ENCODE assay signal across 8 mouse cellular contexts in genomic region chr2:71529511-71530351, GRCm38 (mm10). TPM values are rescaled to one million over a fixed set of nuclear protein-coding genes. Genes with fewer than 3 reads are reported as not detected.
DNase-seq lines count a peak whose midpoint lies in the region; ATAC-seq and TF ChIP-seq lines count a peak whose summit lies in the region.

No protein-coding gene starts in this region.

- DNase-seq in frontal cortex, postnatal 14 days (ENCODE audit: low spot score in 2 of 2): no peak
- DNase-seq in brain, embryonic 14.5 days (ENCODE audit: low read depth): peak; percentile 96
- peak; percentile 62 to 71 for DNase-seq in frontal cortex, postnatal 10 days (ENCODE audit: low spot score in 2 of 2)

- peak overlapping the region; percentile 63 for H3K4me2 ChIP-seq in hindbrain, embryonic 13.5 days
- H3K4me2 ChIP-seq in limb, embryonic 12.5 days: peak overlapping the region; percentile 92
- peak overlapping the region; percentile 84 for H3K4me2 ChIP-seq in midbrain, embryonic 12.5 days (replicated peaks)

- no peak overlapping the region for H3K27ac ChIP-seq in hindbrain, embryonic 13.5 days
- H3K27ac ChIP-seq in limb, embryonic 12.5 days: no peak overlapping the region
- peak overlapping the region; percentile 60; the same call in 1 of the 2 replicates for H3K27ac ChIP-seq in midbrain, embryonic 12.5 days (replicated peaks)
- no peak overlapping the region for H3K27ac ChIP-seq in testis, adult 2 months (ENCODE audit: control insufficient read depth, insufficient read depth, low read depth, low read length)

- H3K9me3 ChIP-seq in hindbrain, embryonic 13.5 days: no peaks in the 10 kb centered on the region
- no peaks in the 10 kb centered on the region for H3K9me3 ChIP-seq in limb, embryonic 12.5 days
- H3K9me3 ChIP-seq in midbrain, embryonic 12.5 days: no peaks in the 10 kb centered on the region

- peak; percentile 71 for ATAC-seq in frontal cortex, adult (ENCODE audit: low TSS enrichment)
- peak; percentile 69 for ATAC-seq in hindbrain, embryonic 13.5 days (ENCODE audit: low FRiP score)
- peak; percentile 80 for ATAC-seq in limb, embryonic 12.5 days (ENCODE audit: insufficient number of reproducible peaks, insufficient read depth, low FRiP score, low TSS enrichment, low read depth)
- ATAC-seq in midbrain, embryonic 12.5 days (ENCODE audit: low FRiP score, low read depth): peak; percentile 92

- H3K9ac ChIP-seq in hindbrain, embryonic 13.5 days: peak overlapping the region; percentile 35; the same call in 1 of the 2 replicates
- peak overlapping the region; percentile 50 for H3K9ac ChIP-seq in limb, embryonic 12.5 days (replicated peaks)
- peak overlapping the region; percentile 60 for H3K9ac ChIP-seq in midbrain, embryonic 12.5 days (replicated peaks)

- peak overlapping the region; percentile 39 for H3K4me3 ChIP-seq in hindbrain, embryonic 13.5 days
- H3K4me3 ChIP-seq in limb, embryonic 12.5 days (replicated peaks): peak overlapping the region; percentile 53
- H3K4me3 ChIP-seq in midbrain, embryonic 12.5 days: peak overlapping the region; percentile 46
- peak overlapping the region; percentile 39 for H3K4me3 ChIP-seq in testis, adult 2 months (ENCODE audit: control insufficient read depth, low read depth, low read length)

- TF ChIP-seq CTCF in brain, embryonic 14.5 days (IDR thresholded peaks at IDR 0.05; ENCODE audit: borderline replicate concordance, extremely low read depth, insufficient read depth, insufficient read length): no peak
- no peak for TF ChIP-seq CTCF in testis, adult 2 months (IDR thresholded peaks at IDR 0.05; ENCODE audit: control insufficient read depth, insufficient read depth, insufficient replicate concordance, low read depth, low read length)

- peaks cover 26% of the 10 kb centered on the region for H3K4me1 ChIP-seq in hindbrain, embryonic 13.5 days (replicated peaks)
- peaks cover 30% of the 10 kb centered on the region for H3K4me1 ChIP-seq in limb, embryonic 12.5 days (replicated peaks)
- H3K4me1 ChIP-seq in midbrain, embryonic 12.5 days: peaks cover 25% of the 10 kb centered on the region
- H3K4me1 ChIP-seq in testis, adult 2 months (ENCODE audit: control insufficient read depth, insufficient read depth, low read length): peaks cover 16% of the 10 kb centered on the region

- H3K36me3 ChIP-seq in hindbrain, embryonic 13.5 days: no peaks in the 10 kb centered on the region
- H3K36me3 ChIP-seq in limb, embryonic 12.5 days: no peaks in the 10 kb centered on the region
- no peaks in the 10 kb centered on the region for H3K36me3 ChIP-seq in midbrain, embryonic 12.5 days
- H3K36me3 ChIP-seq in testis, adult 2 months (ENCODE audit: control insufficient read depth, insufficient read depth, low read length): no peaks in the 10 kb centered on the region

- peak; percentile 71 for TF ChIP-seq POLR2A in brain, embryonic 14.5 days (IDR thresholded peaks at IDR 0.05; ENCODE audit: borderline replicate concordance, extremely low read depth, insufficient read depth, insufficient read length, poor library complexity, severe bottlenecking)
- no peak for TF ChIP-seq POLR2A in testis, adult 2 months (IDR thresholded peaks at IDR 0.05; ENCODE audit: control insufficient read depth, low read depth, low read length)

- peaks cover 99% of the 10 kb centered on the region for H3K27me3 ChIP-seq in hindbrain, embryonic 13.5 days
- peaks cover 98% of the 10 kb centered on the region for H3K27me3 ChIP-seq in limb, embryonic 12.5 days
- peaks cover 99% of the 10 kb centered on the region for H3K27me3 ChIP-seq in midbrain, embryonic 12.5 days
- no peaks in the 10 kb centered on the region; the same call in 1 of the 2 replicates for H3K27me3 ChIP-seq in testis, adult 2 months (ENCODE audit: control insufficient read depth, insufficient read depth, low read length)

- under 1% methylated on average over 59 of the region's 60 CpGs for WGBS in hindbrain, embryonic 13.5 days
- WGBS in limb, embryonic 12.5 days: under 1% methylated on average over 55 of the region's 60 CpGs
- under 1% methylated on average over 60 of the region's 60 CpGs for WGBS in midbrain, embryonic 12.5 days

RNA-seq across cellular contexts. Expression of gene Dlx1, which starts 1.8 kb away (rescaled TPM):
- 93.3 and 265 TPM in 2 replicates for polyA plus RNA-seq in brain, embryonic 14.5 days (2012; rRNA removed)
- polyA plus RNA-seq in hindbrain, embryonic 13.5 days (2015; fragmentation: Nextera tagmentation; extraction: Ambion mirVana): 0.96 and 1.4 TPM in 2 replicates
- polyA plus RNA-seq in limb, embryonic 12.5 days (2016; fragmentation: Nextera tagmentation; extraction: Ambion mirVana): 5.6 and 6.3 TPM in 2 replicates
- 37.2 and 59.9 TPM in 2 replicates for polyA plus RNA-seq in midbrain, embryonic 12.5 days (2016; fragmentation: Nextera tagmentation; extraction: Ambion mirVana)
- 0.25 and 0.47 TPM in 2 replicates for polyA plus RNA-seq in testis, adult 2 months (2012; rRNA removed)

RNA-seq across cellular contexts. Expression of gene Dlx2, which starts 16.8 kb away (rescaled TPM):
- 32.8 and 48.3 TPM in 2 replicates for polyA plus RNA-seq in brain, embryonic 14.5 days (2012; rRNA removed)
- polyA plus RNA-seq in hindbrain, embryonic 13.5 days (2015; fragmentation: Nextera tagmentation; extraction: Ambion mirVana): 0.51 and 0.76 TPM in 2 replicates
- 6.0 and 7.0 TPM in 2 replicates for polyA plus RNA-seq in limb, embryonic 12.5 days (2016; fragmentation: Nextera tagmentation; extraction: Ambion mirVana)
- 15.8 and 21.5 TPM in 2 replicates for polyA plus RNA-seq in midbrain, embryonic 12.5 days (2016; fragmentation: Nextera tagmentation; extraction: Ambion mirVana)
- 0.11 TPM in 1 of 2 replicates, not detected in the other for polyA plus RNA-seq in testis, adult 2 months (2012; rRNA removed)

Comparison
In these comparisons a context has a peak if more than half of its experiments do, and no peak if none do; other contexts are left out.
1. DNase-seq: peak in brain, embryonic 14.5 days (single experiment) and frontal cortex, postnatal 10 days (2 of 2); none in frontal cortex, postnatal 14 days (0 of 2).
2. Peak in every context shown above with its lines, with median percentiles within 50 percentile points of each other: ATAC-seq, H3K4me2 ChIP-seq, H3K4me3 ChIP-seq and H3K9ac ChIP-seq.